Mouse (Mus musculus) lung, adult 2 months (tissue): ENCODE data around the gene Nfkbie.

ENCODE experiments used
- CTCF ChIP-seq: fragments of 200-500 bp; IDR thresholded peaks from 2 replicates; pipeline ENCODE4 v1.5.1; 2011; ENCODE audit warnings: mild to moderate bottlenecking, low read length, control low read depth; ENCODE audit not compliant: insufficient read depth
- POLR2A ChIP-seq: fragments of 200-500 bp; IDR thresholded peaks from 2 replicates; pipeline ENCODE4 v1.6.1; 2011; ENCODE audit warnings: low read depth, mild to moderate bottlenecking, control low read depth, low read length, borderline replicate concordance; ENCODE audit errors: extremely low read depth

GRCm38 (mm10) chr17:45515204-45515726, 40.2 kb upstream of the Nfkbie start:
- TF ChIP-seq CTCF: no peak
- TF ChIP-seq POLR2A: no peak
